Mouse (Mus musculus) left cerebral cortex, postnatal 14 days (tissue): ENCODE results near the gene Vmn2r63. TPM values are rescaled to one million over a fixed set of nuclear protein-coding genes. Genes with fewer than 3 reads are reported as not detected.
A peak's percentile ranks its signal among the peaks of the same experiment; 100 is the strongest.
"Not testable (repeated sequence)": the region's sequence is repeated elsewhere in the genome, so short reads cannot be mapped to it uniquely, and the experiment has no call there.

Experiments used
- DNase-seq, 2 experiments: peaks; one replicate each; pipeline ENCODE4 v3.0.0; 2021 to 2022; ENCODE audit warnings: low spot score in 2 of 2, mixed read lengths in 1 of 2
- intact Hi-C: fragments of 180-260 bp; cut with DNase I; formaldehyde crosslinking; loops from one replicate; pipeline ENCODE4 v1.15.1; 2025
- long read RNA-seq, 2 experiments: library from polyadenylated mRNA; stranded (forward); transcript quantifications; one replicate each; pipeline ENCODE4 v2.0.0; 2021
- microRNA-seq, 2 experiments: library from miRNA; unstranded; fragments of <30 nt; microRNA quantifications; one replicate each; pipeline ENCODE4 v1.2.0; 2022
- total RNA-seq, 2 experiments: library from RNA; stranded (reverse); gene quantifications; 2 replicates each; pipeline ENCODE4 v1.2.3; 2021

The Vmn2r63 gene
- not detected for total RNA-seq
- long read RNA-seq, experiment 1, result 0 reads
- long read RNA-seq, experiment 2, result 0 reads

DNA sequence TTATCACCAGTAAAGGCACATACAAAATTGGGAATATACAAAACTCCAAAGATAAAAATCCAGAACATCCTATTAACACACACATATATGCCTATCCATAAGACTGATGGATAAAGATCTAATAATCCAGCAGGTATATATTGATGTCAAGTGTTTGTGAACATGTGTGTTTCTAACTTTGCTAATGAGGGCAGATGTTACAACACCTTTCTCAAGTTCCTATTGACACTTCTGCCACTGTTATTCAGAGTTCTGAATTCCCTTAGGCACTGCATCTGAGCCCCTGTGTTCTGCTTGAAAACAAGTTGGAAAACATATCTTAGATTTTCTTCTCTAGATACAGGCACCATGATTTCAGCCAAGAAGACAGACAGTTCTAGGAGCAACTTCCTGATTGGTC lies at the start of gene Vmn2r63:
Vmn2r63 (minus strand) TSS at position 101 of the 400 bp plus-strand sequence.
- intact Hi-C loops, DNase-seq: not testable (repeated sequence)

DNA sequence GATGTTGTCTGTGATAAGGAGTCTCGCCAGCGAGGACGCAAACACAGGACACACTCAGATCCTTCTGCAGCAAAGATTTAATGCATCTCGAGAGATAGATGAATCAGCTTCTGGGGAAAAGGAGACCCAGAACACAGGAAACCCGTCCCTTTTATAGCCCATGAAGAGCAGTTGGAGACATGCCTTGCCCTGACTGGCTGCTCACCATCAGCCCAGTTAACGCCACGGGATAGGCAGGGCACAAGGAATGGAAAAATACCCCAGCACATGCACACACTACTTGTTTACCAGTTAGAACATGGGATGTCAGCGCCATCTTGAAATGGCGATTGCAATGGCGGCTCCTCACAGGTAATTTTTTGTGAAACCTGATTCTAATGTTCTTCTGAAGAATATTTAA lies 47.1 kb upstream of the Vmn2r63 start:
- DNase-seq, result no peak
- intact Hi-C loops, result no loop called here

DNA sequence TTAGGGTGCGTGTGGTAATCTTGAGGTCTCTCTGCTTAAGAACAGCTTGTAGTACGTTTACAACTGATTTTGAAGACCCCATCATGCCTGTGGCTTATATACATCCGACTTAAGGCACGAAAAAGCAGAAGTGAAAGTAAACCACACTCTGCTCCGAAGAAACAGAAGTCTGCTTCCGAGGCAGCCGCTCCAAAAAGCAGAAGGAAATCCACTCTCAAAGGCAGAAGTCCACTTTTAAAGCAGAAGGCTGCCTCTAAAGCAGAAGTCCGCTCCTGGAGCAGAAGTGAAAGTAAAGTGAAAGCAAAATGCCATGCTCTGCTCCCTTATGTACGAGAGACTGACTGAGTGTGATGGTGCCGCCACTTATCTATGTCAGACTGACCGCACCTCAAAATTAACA lies 46.5 kb upstream of the Vmn2r63 start:
- intact Hi-C loops, result no loop called here
- DNase-seq, result peak in 1 of 2 experiments; percentile 1

DNA sequence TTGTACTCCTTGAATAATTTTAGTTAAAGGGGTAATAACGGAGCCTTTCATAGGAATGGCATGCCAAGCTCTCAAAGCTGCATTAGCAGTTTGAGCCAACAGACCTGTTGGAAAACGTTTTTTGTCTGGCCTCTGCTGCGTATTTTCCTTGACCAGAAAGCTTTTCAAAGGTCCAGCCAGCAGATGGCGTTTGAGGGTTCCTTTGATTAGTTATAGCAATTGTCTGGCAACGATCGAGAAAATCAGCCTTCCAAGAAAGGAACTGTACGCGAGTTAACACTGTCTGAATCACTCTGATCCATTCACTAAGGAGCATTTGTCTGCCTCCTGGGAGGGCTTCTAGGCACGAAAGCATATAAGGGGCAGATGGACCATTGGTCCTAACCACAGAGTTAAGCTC lies 31.6 kb upstream of the Vmn2r63 start:
- no peak for DNase-seq
- intact Hi-C loops, result no loop called here

DNA sequence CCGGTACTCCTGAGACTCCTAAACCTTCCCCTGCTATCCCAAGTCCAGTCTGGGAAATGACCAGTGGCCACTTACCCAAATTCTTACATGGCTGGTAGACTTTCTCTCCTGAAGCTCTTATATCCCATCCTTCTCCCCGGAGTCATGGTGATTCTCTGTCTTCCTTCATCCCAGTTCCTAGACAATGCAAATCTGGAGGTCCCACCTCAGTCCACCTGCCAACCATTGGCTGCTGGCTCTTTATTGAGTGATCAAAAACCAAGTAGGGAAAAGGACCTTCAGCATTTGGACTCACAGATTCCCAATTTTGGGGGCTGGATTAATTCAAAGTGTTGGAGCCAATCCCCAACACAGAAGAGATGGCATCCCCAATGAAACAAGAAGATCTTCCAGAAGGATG lies 35.6 kb downstream of the Vmn2r63 start:
- intact Hi-C loops, DNase-seq: not testable (repeated sequence)

DNA sequence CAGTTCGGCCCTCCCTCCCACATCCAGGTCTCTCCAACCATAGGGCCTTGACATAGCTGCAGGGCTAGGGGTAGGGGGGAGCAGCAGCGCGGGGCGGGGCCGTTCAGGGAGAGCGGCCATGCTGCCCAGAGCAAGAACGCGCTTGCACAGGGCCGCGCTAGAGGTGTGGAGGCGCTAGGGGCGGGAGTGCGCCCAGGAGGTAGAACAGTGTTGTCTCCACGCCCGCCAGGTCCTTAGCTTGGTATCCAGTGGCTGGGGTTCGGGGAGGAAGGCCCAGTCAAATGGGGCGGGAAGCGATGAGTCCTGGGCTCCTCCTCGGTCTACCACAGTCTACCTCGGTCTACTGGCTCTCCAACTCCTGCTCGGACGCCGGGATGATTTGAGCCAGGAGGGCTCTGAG lies 55.5 kb downstream of the Vmn2r63 start:
- intact Hi-C loops, result no loop called here
- no peak for DNase-seq

DNA sequence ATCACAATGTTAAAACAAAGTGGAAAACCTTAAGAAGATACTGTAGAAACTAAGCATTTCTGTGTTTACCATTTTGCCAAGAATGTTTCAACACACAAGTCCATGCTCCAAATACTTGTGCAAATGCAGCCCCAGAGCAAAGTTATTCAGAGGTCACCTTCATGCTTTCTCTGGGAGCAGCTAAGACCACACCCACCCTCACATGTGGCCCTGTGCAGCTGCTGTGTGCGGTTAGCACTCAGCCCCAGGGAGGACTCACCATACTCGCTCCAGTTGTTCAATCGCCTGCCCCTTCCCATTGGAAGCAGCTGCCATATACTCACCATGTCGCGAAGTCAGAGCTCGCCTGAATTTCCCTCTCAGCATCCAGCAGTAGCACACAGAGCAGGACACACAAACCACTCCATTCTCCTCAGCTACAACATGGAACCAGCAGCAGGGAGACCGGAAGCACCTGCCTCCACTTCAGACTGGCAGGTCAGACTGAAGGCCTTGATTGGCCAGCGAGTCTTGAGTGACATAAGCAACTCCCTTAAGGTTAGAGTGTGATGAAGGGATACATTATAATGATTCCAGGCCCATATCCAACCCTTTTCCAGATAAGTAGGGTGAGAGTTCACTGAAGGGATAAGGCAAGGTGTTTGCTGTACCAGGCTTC lies 66.7 kb downstream of the Vmn2r63 start, which contains the start of gene Gm2381:
Gm2381 (minus strand) TSS at position 434 of the 658 bp plus-strand sequence.
- intact Hi-C loops, DNase-seq: not testable (repeated sequence)

Small RNAs within 50 kb of the gene (microRNA-seq; reads per million reads assigned to microRNA genes)
- 0 reads per million in 2 experiments for gene Gm23256

Other genes with a start within 250 kb of the Vmn2r63 start
- 1 to 10 TPM; 5.7 to 6.2 TPM for gene Zfp975, start 241.1 kb downstream of the Vmn2r63 start, total RNA-seq
- not detected for gene Gm17067, start 206.8 kb downstream of the Vmn2r63 start, total RNA-seq
- gene Vmn2r62, start 140.3 kb downstream of the Vmn2r63 start, total RNA-seq, result not detected
- under 1 TPM; 0.11 to 0.19 TPM for gene Gm2381, start 66.6 kb downstream of the Vmn2r63 start, total RNA-seq
- gene Gm9268, start 84.9 kb upstream of the Vmn2r63 start, total RNA-seq, result not detected
- not detected for gene Zfp936, start 180.4 kb upstream of the Vmn2r63 start, total RNA-seq